Mouse (Mus musculus) lung, embryonic 15.5 days (tissue): ENCODE measurements around the gene Gm28372. TPM values are rescaled to one million over a fixed set of nuclear protein-coding genes. Genes with fewer than 3 reads are reported as not detected.

Source experiments
- ATAC-seq: fragments of 200-750 bp; cut with Nextera tagmentation; 2 replicates; pipeline ENCODE4 v1.8.0; 2017; ENCODE audit warnings: moderate number of reproducible peaks, borderline replicate concordance; ENCODE audit not compliant: low FRiP score, low TSS enrichment; ENCODE audit errors: extremely low read depth
- H3K27ac ChIP-seq: fragments of 300-500 bp; sonication (generic); 2 replicates; pipeline ENCODE4 v1.5.1; 2015; ENCODE audit warnings: moderate library complexity, mild to moderate bottlenecking, inconsistent platforms
- H3K27me3 ChIP-seq: fragments of 300-500 bp; sonication (generic); 2 replicates; pipeline ENCODE4 v1.6.1; 2015; ENCODE audit warnings: inconsistent platforms
- H3K36me3 ChIP-seq: fragments of 300-500 bp; sonication (generic); 2 replicates; pipeline ENCODE4 v1.6.1; 2015; ENCODE audit warnings: inconsistent platforms
- H3K4me1 ChIP-seq: fragments of 300-500 bp; sonication (generic); 2 replicates; pipeline ENCODE4 v1.6.1; 2015; ENCODE audit warnings: inconsistent platforms
- H3K4me2 ChIP-seq: fragments of 300-500 bp; sonication (generic); 2 replicates; pipeline ENCODE4 v1.6.1; 2015; ENCODE audit warnings: inconsistent platforms, mild to moderate bottlenecking, moderate library complexity
- H3K4me3 ChIP-seq: fragments of 300-500 bp; sonication (generic); 2 replicates; pipeline ENCODE4 v1.5.1; 2015; ENCODE audit warnings: mild to moderate bottlenecking, inconsistent platforms
- H3K9ac ChIP-seq: fragments of 300-500 bp; sonication (generic); 2 replicates; pipeline ENCODE4 v1.6.1; 2015; ENCODE audit warnings: inconsistent platforms
- H3K9me3 ChIP-seq: fragments of 300-500 bp; sonication (generic); 2 replicates; pipeline ENCODE4 v1.6.1; 2016; ENCODE audit warnings: inconsistent platforms
- WGBS: fragments of 180-500 bp; shearing (Covaris S2); methylation state at CpG from one replicate; pipeline ENCODE4 v1.1.7; 2015; 5-methylcytosine and 5-hydroxymethylcytosine counted together
- polyA plus RNA-seq: library from polyadenylated mRNA; unstranded; fragments of >200 nt; fragmentation: Nextera tagmentation; extraction: Ambion mirVana; gene quantifications from 2 replicates; pipeline ENCODE4 v1.2.1, GENCODE M21; 2015

Gm28372 gene
- polyA plus RNA-seq, 1 experiment from 2014 or later: not detected

- 89% methylated on average over 4 of the region's 4 CpGs for WGBS
- Histone ChIP-seq H3K9me3 (no peaks in the 10 kb centered on the region), H3K36me3 (peaks cover 66% of the 10 kb centered on the region), H3K4me3 (no peak overlapping the region), H3K4me1 (no peaks in the 10 kb centered on the region), H3K27me3 (no peaks in the 10 kb centered on the region), H3K4me2 (no peak overlapping the region), H3K27ac (no peak overlapping the region), H3K9ac (no peak overlapping the region)
- no peak for ATAC-seq
These were observed 34.9 kb downstream of the Gm28372 start for GRCm38 (mm10) chr2:130439840-130440480.

- H3K9ac ChIP-seq: no peak overlapping the region
- no peaks in the 10 kb centered on the region for H3K4me1 ChIP-seq
- no peak for ATAC-seq
- H3K4me3 ChIP-seq: no peak overlapping the region
- no peaks in the 10 kb centered on the region for H3K9me3 ChIP-seq
- peaks cover 66% of the 10 kb centered on the region for H3K36me3 ChIP-seq
- no peaks in the 10 kb centered on the region for H3K27me3 ChIP-seq
- no peak overlapping the region for H3K27ac ChIP-seq
- no peak overlapping the region for H3K4me2 ChIP-seq
- WGBS: 79% methylated on average over 10 of the region's 10 CpGs
These were observed 37.1 kb downstream of the Gm28372 start for GRCm38 (mm10) chr2:130442162-130442561.

DNA sequence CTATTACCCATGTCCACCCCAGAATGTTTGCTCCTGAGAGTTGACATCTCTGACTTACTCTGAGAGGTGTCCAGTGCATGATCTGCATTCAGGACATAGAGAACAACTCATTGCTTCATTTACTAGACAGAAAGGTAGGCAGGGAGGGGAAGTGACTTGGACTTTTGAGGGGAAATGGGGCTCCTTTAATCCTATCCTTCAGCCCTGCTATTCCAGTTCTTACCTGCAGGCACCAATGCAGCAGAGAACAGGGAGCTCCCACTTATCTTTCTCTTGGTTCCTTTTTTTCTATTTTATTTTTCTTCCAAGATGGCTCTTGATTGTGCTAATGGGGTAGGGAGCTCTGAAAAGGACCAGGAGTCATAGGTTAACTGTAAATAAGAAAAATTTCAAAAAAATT, 43.4 kb downstream of the Gm28372 start:
- no peak overlapping the region for H3K27ac ChIP-seq
- H3K27me3 ChIP-seq: peaks cover 17% of the 10 kb centered on the region; the same call in 1 of the 2 replicates
- peaks cover 10% of the 10 kb centered on the region for H3K36me3 ChIP-seq
- no peak overlapping the region for H3K4me3 ChIP-seq
- ATAC-seq: no peak
- H3K9me3 ChIP-seq: no peaks in the 10 kb centered on the region
- no peak overlapping the region for H3K4me2 ChIP-seq
- H3K4me1 ChIP-seq: peaks cover 27% of the 10 kb centered on the region
- H3K9ac ChIP-seq: no peak overlapping the region

- Histone ChIP-seq H3K4me2 (peak overlapping the region; percentile 82), H3K4me3 (peak overlapping the region; percentile 94), H3K9ac (peak overlapping the region; percentile 83), H3K27ac (no peak overlapping the region), H3K9me3 (no peaks in the 10 kb centered on the region), H3K4me1 (peaks cover 29% of the 10 kb centered on the region), H3K27me3 (peaks cover 17% of the 10 kb centered on the region; the same call in 1 of the 2 replicates), H3K36me3 (peaks cover 2% of the 10 kb centered on the region; the same call in 1 of the 2 replicates)
- 7% methylated on average over 17 of the region's 17 CpGs for WGBS
- ATAC-seq: 0 out of 2 replicates have a peak, but pooled peaks have one; percentile 0
These were observed 44.2 kb downstream of the Gm28372 start for GRCm38 (mm10) chr2:130449021-130449793.

GRCm38 (mm10) chr2:130449794-130450433, 44.9 kb downstream of the Gm28372 start, which contains the start of gene Ptpra:
Ptpra (plus strand) TSS chr2:130450278.
- Histone ChIP-seq H3K27ac (peak within 1 kb of the TSS; percentile 81), H3K9ac (peak within 1 kb of the TSS; percentile 83), H3K27me3 (peaks cover 17% of the 10 kb centered on the region; the same call in 1 of the 2 replicates), H3K36me3 (no peaks in the 10 kb centered on the region), H3K9me3 (no peaks in the 10 kb centered on the region), H3K4me3 (peak within 1 kb of the TSS; percentile 94), H3K4me2 (peak within 1 kb of the TSS; percentile 82), H3K4me1 (peaks cover 29% of the 10 kb centered on the region)
- WGBS: 0% methylated on average over 50 of the region's 50 CpGs
- peak; percentile 98 for ATAC-seq

GRCm38 (mm10) chr2:130450434-130450796, 45.4 kb downstream of the Gm28372 start:
- peaks cover 17% of the 10 kb centered on the region; the same call in 1 of the 2 replicates for H3K27me3 ChIP-seq
- no peaks in the 10 kb centered on the region for H3K36me3 ChIP-seq
- peak overlapping the region; percentile 82 for H3K4me2 ChIP-seq
- H3K27ac ChIP-seq: peak overlapping the region; percentile 81
- peak overlapping the region; percentile 83 for H3K9ac ChIP-seq
- ATAC-seq: peak; percentile 84
- WGBS: under 1% methylated on average over 47 of the region's 47 CpGs
- peak overlapping the region; percentile 94 for H3K4me3 ChIP-seq
- H3K4me1 ChIP-seq: peaks cover 29% of the 10 kb centered on the region
- H3K9me3 ChIP-seq: no peaks in the 10 kb centered on the region

DNA sequence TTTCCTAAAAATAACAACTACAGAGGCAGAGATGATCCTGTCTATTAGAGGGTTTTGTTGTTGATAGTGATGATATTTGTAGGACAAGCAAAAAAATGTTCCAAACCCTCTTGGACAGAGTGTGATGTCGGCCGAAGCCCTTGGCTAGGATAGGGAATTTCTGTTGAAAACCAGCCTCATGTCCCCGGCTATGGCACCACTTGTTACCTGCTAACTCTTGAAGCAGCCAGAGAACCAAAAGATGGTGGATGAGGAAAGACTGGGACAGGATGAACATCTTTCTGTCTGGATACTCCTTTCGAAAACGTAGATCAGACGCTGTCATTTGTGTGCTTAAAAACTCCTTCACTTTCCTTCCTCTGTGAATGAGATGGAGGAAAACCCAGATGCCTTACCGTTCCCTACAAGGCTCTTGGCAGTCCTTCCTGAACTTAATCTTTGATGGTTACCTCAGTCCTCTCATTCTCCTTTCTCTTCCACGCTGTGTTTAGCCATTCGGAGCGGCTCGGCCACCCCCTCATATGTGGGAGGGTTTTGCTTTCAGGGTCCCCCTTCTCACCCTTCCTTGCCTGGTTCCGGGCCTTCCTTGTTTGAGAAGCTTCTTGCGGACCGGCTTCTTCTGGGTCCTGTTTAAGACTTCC, 46.2 kb downstream of the Gm28372 start:
- WGBS: 63% methylated on average over 14 of the region's 14 CpGs
- Histone ChIP-seq H3K36me3 (no peaks in the 10 kb centered on the region), H3K9me3 (no peaks in the 10 kb centered on the region), H3K4me1 (peaks cover 31% of the 10 kb centered on the region), H3K4me2 (peak overlapping the region; percentile 82), H3K9ac (peak overlapping the region; percentile 83), H3K27me3 (peaks cover 17% of the 10 kb centered on the region; the same call in 1 of the 2 replicates), H3K27ac (no peak overlapping the region), H3K4me3 (peak overlapping the region; percentile 94)
- no peak for ATAC-seq

- H3K4me2 ChIP-seq: peak overlapping the region; percentile 82
- H3K9me3 ChIP-seq: no peaks in the 10 kb centered on the region
- WGBS: 56% methylated on average over 3 of the region's 3 CpGs
- no peak overlapping the region for H3K9ac ChIP-seq
- H3K4me1 ChIP-seq: peaks cover 33% of the 10 kb centered on the region
- H3K4me3 ChIP-seq: peak overlapping the region; percentile 94; the same call in 1 of the 2 replicates
- no peaks in the 10 kb centered on the region for H3K36me3 ChIP-seq
- peaks cover 17% of the 10 kb centered on the region; the same call in 1 of the 2 replicates for H3K27me3 ChIP-seq
- no peak for ATAC-seq
- no peak overlapping the region for H3K27ac ChIP-seq
These were observed 46.7 kb downstream of the Gm28372 start for GRCm38 (mm10) chr2:130451727-130452090.

GRCm38 (mm10) chr2:130452266-130452665, 47.2 kb downstream of the Gm28372 start:
- H3K27me3 ChIP-seq: peaks cover 17% of the 10 kb centered on the region; the same call in 1 of the 2 replicates
- 62% methylated on average over 2 of the region's 2 CpGs for WGBS
- ATAC-seq: no peak
- H3K36me3 ChIP-seq: no peaks in the 10 kb centered on the region
- no peaks in the 10 kb centered on the region for H3K9me3 ChIP-seq
- H3K4me3 ChIP-seq: no peak overlapping the region
- H3K27ac ChIP-seq: no peak overlapping the region
- no peak overlapping the region for H3K9ac ChIP-seq
- peaks cover 33% of the 10 kb centered on the region for H3K4me1 ChIP-seq
- no peak overlapping the region for H3K4me2 ChIP-seq

- no peaks in the 10 kb centered on the region for H3K36me3 ChIP-seq
- no peak for ATAC-seq
- no peak overlapping the region for H3K4me2 ChIP-seq
- WGBS: 65% methylated on average over 6 of the region's 6 CpGs
- peaks cover 11% of the 10 kb centered on the region; the same call in 1 of the 2 replicates for H3K27me3 ChIP-seq
- no peaks in the 10 kb centered on the region for H3K9me3 ChIP-seq
- H3K4me3 ChIP-seq: no peak overlapping the region
- H3K27ac ChIP-seq: no peak overlapping the region
- no peak overlapping the region for H3K9ac ChIP-seq
- H3K4me1 ChIP-seq: peaks cover 33% of the 10 kb centered on the region
These were observed 48.4 kb downstream of the Gm28372 start for GRCm38 (mm10) chr2:130453421-130453820.

DNA sequence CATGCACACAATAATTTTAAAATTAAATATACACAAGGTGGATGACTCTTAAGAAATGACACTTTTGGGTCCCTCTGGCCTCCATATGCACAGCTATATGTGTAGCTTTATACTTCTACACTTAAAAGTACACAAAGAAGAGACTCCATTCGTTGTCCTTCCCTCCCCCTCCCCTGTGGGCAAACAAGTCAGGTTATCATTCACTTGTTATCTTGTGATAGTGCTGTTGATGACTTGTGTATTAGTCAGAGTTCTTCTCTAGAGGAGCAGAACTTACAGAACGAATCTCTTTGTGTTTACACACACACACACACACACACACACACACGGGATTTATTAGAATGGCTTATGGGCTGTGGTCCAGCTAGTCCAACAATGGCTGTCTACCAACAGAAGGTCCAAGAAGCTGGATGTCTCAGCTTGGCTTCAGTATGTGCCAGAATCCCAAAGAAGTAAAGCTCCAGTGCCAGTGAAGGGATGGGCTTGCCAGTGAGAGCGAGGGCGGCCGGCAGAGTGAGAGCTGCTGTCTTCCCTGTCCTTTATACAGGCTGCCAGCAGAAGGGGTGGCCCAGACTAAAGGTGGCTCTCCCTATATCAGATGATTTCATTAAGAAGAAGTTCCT, 49.8 kb downstream of the Gm28372 start:
- Histone ChIP-seq H3K9ac (no peak overlapping the region), H3K27ac (no peak overlapping the region), H3K4me3 (no peak overlapping the region), H3K4me2 (no peak overlapping the region), H3K9me3 (no peaks in the 10 kb centered on the region), H3K36me3 (no peaks in the 10 kb centered on the region), H3K4me1 (peaks cover 25% of the 10 kb centered on the region), H3K27me3 (no peaks in the 10 kb centered on the region; the same call in 1 of the 2 replicates)
- 49% methylated on average over 6 of the region's 6 CpGs for WGBS
- no peak for ATAC-seq
